Mouse (Mus musculus) embryonic facial prominence, embryonic 11.5 days (tissue): ENCODE data around the gene Mmp28. TPM values are rescaled to one million over a fixed set of nuclear protein-coding genes. Genes with fewer than 3 reads are reported as not detected.
A peak's percentile ranks its signal among the peaks of the same experiment; 100 is the strongest.

Experiments used
- ATAC-seq: fragments of 200-750 bp; cut with Nextera tagmentation; replicated peaks from 2 replicates; pipeline ENCODE4 v1.8.0; 2017; ENCODE audit warnings: low read depth; ENCODE audit not compliant: insufficient number of reproducible peaks, low FRiP score, low TSS enrichment
- DNase-seq: peaks from one replicate; pipeline ENCODE4 v3.0.0-alpha.2; 2015; ENCODE audit warnings: low spot score
- H3K27ac ChIP-seq: fragments of 300-500 bp; sonication (generic); replicated peaks from 2 replicates; pipeline ENCODE4 v1.5.1; 2014; ENCODE audit warnings: mild to moderate bottlenecking, low read depth, low read length, control low read depth
- H3K27me3 ChIP-seq: fragments of 300-500 bp; sonication (generic); 2 replicates; pipeline ENCODE4 v1.6.1; 2014; ENCODE audit warnings: mild to moderate bottlenecking, low read length, moderate library complexity, mixed read lengths; ENCODE audit not compliant: control insufficient read depth, insufficient read depth
- H3K36me3 ChIP-seq: fragments of 300-500 bp; sonication (generic); replicated peaks from 2 replicates; pipeline ENCODE4 v1.6.1; 2014; ENCODE audit warnings: low read depth, mild to moderate bottlenecking, low read length, moderate library complexity, mixed read lengths; ENCODE audit not compliant: control insufficient read depth, insufficient read depth
- H3K4me1 ChIP-seq: fragments of 300-500 bp; sonication (generic); 2 replicates; pipeline ENCODE4 v1.6.1; 2014; ENCODE audit warnings: low read length, mixed read lengths; ENCODE audit not compliant: control insufficient read depth, insufficient read depth
- H3K4me2 ChIP-seq: fragments of 300-500 bp; sonication (generic); 2 replicates; pipeline ENCODE4 v1.6.1; 2014; ENCODE audit warnings: low read depth, mild to moderate bottlenecking, control low read depth, low read length, moderate library complexity
- H3K4me3 ChIP-seq: fragments of 300-500 bp; sonication (generic); 2 replicates; pipeline ENCODE4 v1.5.1; 2014; ENCODE audit warnings: low read depth, low read length, control low read depth
- H3K9ac ChIP-seq: fragments of 300-500 bp; sonication (generic); replicated peaks from 2 replicates; pipeline ENCODE4 v1.6.1; 2014; ENCODE audit warnings: mild to moderate bottlenecking, control low read depth, low read length
- H3K9me3 ChIP-seq: fragments of 300-500 bp; sonication (generic); replicated peaks from 2 replicates; pipeline ENCODE4 v1.6.1; 2016; ENCODE audit warnings: mild to moderate bottlenecking, low read length, inconsistent platforms, mixed read lengths; ENCODE audit not compliant: control insufficient read depth
- WGBS: fragments of 180-500 bp; shearing (Covaris S2); extraction: QIAGEN DNeasy Blood & Tissue Kit; methylation state at CpG from one replicate; pipeline ENCODE4 v1.1.7; 2014; 5-methylcytosine and 5-hydroxymethylcytosine counted together
- polyA plus RNA-seq: library from polyadenylated mRNA; unstranded; fragments of >200 nt; fragmentation: Nextera tagmentation; extraction: Ambion mirVana; gene quantifications from 2 replicates; pipeline ENCODE4 v1.2.1, GENCODE M21; 2014

The Mmp28 gene
- polyA plus RNA-seq, 1 experiment from 2014 or later = 3.2 TPM

DNA sequence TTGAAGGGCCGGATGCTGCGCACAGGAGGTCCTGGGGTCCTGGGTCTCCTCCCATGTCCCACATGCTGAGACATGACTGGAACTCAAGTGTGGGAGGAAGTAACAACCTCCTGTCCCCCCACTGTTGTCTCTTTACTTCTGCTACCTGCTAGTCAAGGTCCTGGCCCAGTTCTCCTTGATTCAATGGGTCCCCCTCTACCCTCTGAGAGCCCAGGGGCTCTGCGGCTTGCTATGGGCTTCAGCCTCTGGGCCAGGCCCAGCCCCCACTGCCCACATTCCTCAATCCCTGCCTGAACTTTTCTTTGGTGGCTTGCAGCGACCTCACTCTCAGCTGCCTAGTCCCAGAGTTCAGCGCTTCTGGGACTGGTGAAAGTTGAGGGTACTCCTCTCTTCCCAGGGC, 33.5 kb downstream of the Mmp28 start, which contains the start of gene Gas2l2:
TSS of gene Gas2l2 (minus strand) at position 101 of the 400 bp plus-strand sequence.
- Histone ChIP-seq H3K9me3 (no peaks in the 10 kb centered on the region), H3K27me3 (no peaks in the 10 kb centered on the region; the same call in 1 of the 2 replicates), H3K4me1 (no peaks in the 10 kb centered on the region), H3K27ac (no peak within 1 kb of the TSS), H3K4me2 (no peak within 1 kb of the TSS), H3K36me3 (no peaks in the 10 kb centered on the region), H3K9ac (no peak within 1 kb of the TSS), H3K4me3 (no peak within 1 kb of the TSS)
- no peak for ATAC-seq
- DNase-seq = no peak
- WGBS = 52% methylated on average over 5 of the region's 5 CpGs

DNA sequence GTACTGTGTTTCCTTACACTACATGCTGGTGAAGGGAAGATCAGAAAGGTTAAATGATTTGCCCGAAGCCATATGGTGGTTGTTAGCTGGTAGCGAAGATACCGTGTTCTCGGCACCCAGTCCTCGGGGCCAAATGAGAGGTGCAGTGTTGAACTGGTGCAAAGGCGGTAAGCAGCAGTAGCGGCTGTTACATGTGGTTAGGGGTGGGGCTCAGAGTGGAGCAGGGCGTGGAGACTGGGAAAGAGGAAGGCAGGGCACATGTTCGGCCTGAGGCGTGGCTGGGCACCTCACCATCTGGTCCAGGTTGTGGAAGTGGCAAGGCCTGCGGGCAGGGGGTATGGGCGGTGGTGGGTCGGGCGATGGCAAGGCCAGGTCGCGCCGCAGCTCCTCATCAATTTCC, 35.9 kb downstream of the Mmp28 start:
- WGBS = 33% methylated on average over 17 of the region's 17 CpGs
- no peak for DNase-seq
- Histone ChIP-seq H3K4me3 (no peak overlapping the region), H3K9ac (no peak overlapping the region), H3K27me3 (no peaks in the 10 kb centered on the region; the same call in 1 of the 2 replicates), H3K4me1 (no peaks in the 10 kb centered on the region), H3K4me2 (no peak overlapping the region), H3K9me3 (no peaks in the 10 kb centered on the region), H3K36me3 (no peaks in the 10 kb centered on the region), H3K27ac (no peak overlapping the region)
- no peak for ATAC-seq

DNA sequence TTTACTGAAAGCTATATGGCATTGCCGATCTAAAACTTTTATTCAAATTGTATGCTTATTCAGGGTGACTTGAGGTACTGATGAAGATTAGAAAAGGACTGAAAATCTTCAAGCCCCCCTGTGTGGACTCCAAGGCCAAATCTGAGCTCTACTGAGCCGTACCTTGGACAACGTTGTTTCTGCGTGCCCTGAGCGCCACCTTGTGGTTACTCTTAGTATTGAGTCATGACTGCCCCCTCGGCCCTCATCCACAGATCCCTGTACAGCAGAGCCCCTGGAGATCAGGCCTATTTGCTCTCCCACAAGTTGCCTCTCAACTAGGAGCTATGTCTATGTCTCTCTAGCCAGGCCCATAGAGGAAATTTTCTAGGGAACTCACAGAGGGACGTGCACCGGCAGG, 38.2 kb downstream of the Mmp28 start:
- no peaks in the 10 kb centered on the region for H3K36me3 ChIP-seq
- no peak overlapping the region for H3K4me3 ChIP-seq
- peaks cover 6% of the 10 kb centered on the region for H3K27me3 ChIP-seq
- H3K9ac ChIP-seq = no peak overlapping the region
- ATAC-seq (no peak; the same call in 1 of the 2 replicates), DNase-seq (peak; percentile 84)
- 9% methylated on average over 8 of the region's 8 CpGs for WGBS
- H3K4me2 ChIP-seq = no peak overlapping the region
- H3K9me3 ChIP-seq = no peaks in the 10 kb centered on the region
- H3K27ac ChIP-seq = no peak overlapping the region
- no peaks in the 10 kb centered on the region for H3K4me1 ChIP-seq

DNA sequence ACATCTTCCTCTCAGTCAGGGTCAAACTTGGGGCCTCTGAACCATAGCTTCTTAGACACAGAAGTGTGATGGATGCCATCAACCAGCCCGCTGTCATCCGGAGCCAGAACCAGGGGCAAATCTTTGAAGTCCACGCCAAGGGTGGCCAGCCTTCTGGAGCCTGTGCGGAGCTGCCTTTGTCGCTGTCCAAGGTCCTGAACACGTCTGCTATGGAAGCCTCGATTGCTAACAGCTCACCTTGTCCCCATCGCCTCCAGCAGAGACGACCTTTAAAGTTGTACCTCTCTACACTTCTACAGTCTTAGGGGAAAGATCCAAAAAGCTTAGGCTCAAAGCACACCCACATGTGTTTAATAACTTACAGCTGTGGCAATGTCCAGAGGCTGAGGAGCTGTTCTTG, 41.6 kb downstream of the Mmp28 start:
- no peak overlapping the region for H3K4me3 ChIP-seq
- no peak overlapping the region for H3K27ac ChIP-seq
- peaks cover 3% of the 10 kb centered on the region; the same call in 1 of the 2 replicates for H3K4me1 ChIP-seq
- H3K9ac ChIP-seq = no peak overlapping the region
- no peaks in the 10 kb centered on the region for H3K9me3 ChIP-seq
- no peaks in the 10 kb centered on the region for H3K36me3 ChIP-seq
- ATAC-seq (no peak), DNase-seq (peak; percentile 88)
- H3K27me3 ChIP-seq = peaks cover 23% of the 10 kb centered on the region
- H3K4me2 ChIP-seq = no peak overlapping the region
- WGBS = 1% methylated on average over 9 of the region's 9 CpGs

DNA sequence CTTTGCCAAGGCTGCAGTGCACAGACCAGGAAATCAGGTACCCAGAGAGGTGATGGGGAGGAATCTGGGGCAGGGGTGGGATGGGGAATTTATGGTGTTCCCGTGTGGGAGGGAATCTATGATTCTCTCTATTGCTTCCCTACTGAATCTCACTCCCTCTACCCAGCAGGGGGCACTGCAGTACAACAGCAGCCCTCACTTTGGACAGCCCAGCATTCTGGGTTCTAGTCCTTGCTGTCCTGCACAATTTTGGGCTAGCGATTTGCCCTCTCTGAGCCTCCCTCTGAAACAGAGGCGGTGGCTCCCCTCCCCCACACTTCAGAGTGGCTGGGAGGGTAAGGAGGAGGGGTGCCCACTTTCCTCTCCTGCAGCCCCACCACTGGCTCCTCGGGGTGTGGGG, 42.5 kb downstream of the Mmp28 start:
- DNase-seq (peak; percentile 33), ATAC-seq (no peak)
- H3K4me1 ChIP-seq = peaks cover 3% of the 10 kb centered on the region; the same call in 1 of the 2 replicates
- H3K9ac ChIP-seq = no peak overlapping the region
- H3K36me3 ChIP-seq = no peaks in the 10 kb centered on the region
- H3K27me3 ChIP-seq = peaks cover 23% of the 10 kb centered on the region
- H3K9me3 ChIP-seq = no peaks in the 10 kb centered on the region
- WGBS = 31% methylated on average over 4 of the region's 4 CpGs
- no peak overlapping the region for H3K4me2 ChIP-seq
- H3K27ac ChIP-seq = no peak overlapping the region
- H3K4me3 ChIP-seq = no peak overlapping the region

DNA sequence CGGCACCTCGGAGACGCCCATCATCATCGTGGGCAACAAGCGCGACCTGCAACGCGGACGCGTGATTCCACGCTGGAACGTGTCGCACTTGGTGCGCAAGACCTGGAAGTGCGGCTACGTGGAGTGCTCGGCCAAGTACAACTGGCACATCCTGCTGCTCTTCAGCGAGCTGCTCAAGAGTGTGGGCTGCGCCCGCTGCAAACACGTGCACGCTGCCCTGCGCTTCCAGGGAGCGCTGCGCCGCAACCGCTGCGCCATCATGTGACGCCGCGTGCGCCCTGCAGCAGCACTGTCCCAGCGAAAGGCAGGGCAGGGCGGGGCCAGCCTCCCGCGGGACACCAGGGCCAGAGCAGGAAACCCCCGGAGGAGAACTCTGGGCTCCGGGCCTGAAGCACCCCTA, 44.3 kb downstream of the Mmp28 start:
- no peaks in the 10 kb centered on the region for H3K9me3 ChIP-seq
- H3K4me2 ChIP-seq = peak overlapping the region; percentile 19
- WGBS = 6% methylated on average over 38 of the region's 38 CpGs
- H3K9ac ChIP-seq = no peak overlapping the region
- H3K27me3 ChIP-seq = peaks cover 23% of the 10 kb centered on the region
- DNase-seq = peak; percentile 37
- peaks cover 3% of the 10 kb centered on the region; the same call in 1 of the 2 replicates for H3K4me1 ChIP-seq
- no peak for ATAC-seq
- no peak overlapping the region; the same call in 1 of the 2 replicates for H3K4me3 ChIP-seq
- no peak overlapping the region for H3K27ac ChIP-seq
- H3K36me3 ChIP-seq = no peaks in the 10 kb centered on the region

DNA sequence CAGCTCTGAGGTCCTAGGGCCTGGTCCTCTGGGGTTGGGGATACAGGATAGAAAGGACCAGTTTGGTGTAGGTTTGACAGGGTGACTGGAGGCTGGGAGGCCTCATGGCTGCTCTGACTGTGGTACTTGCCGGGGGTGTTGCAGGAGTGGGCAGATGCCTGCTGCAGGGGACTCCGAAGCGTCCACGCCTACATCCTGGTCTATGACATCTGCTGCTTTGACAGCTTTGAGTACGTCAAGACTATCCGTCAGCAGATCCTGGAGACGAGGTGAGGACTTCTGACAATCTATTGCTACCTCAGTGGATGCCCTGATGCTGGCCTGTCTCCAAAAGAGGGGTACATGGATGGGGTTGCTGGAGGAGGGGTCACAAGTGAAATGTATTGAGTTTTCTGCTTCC, 45.2 kb downstream of the Mmp28 start:
- no peaks in the 10 kb centered on the region for H3K9me3 ChIP-seq
- no peaks in the 10 kb centered on the region for H3K36me3 ChIP-seq
- H3K4me1 ChIP-seq = peaks cover 3% of the 10 kb centered on the region; the same call in 1 of the 2 replicates
- no peak overlapping the region for H3K27ac ChIP-seq
- H3K4me3 ChIP-seq = no peak overlapping the region
- peaks cover 23% of the 10 kb centered on the region for H3K27me3 ChIP-seq
- no peak overlapping the region for H3K9ac ChIP-seq
- ATAC-seq (no peak), DNase-seq (no peak)
- 82% methylated on average over 7 of the region's 7 CpGs for WGBS
- no peak overlapping the region for H3K4me2 ChIP-seq

DNA sequence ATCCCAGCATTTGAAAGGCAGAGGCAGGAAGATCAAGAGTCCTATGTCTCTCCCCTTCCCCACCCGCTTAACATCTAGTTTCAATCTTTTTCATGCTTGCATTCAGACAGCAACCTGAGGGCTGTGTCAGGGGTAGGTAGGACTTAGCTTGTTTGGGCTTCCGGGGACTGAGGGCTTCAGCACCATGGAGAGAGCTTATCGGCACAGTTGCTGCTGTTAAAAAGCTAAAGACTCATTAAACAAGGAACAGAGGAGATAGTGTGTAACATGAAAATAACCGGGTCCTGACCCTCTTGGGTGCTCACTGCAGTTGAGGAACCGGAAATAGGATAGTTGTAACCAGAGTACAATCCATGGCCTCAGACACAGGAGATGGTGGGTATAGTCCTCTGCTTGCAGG, 45.8 kb downstream of the Mmp28 start:
- H3K4me1 ChIP-seq = peaks cover 3% of the 10 kb centered on the region; the same call in 1 of the 2 replicates
- DNase-seq = peak; percentile 86
- WGBS = 7% methylated on average over 5 of the region's 5 CpGs
- H3K36me3 ChIP-seq = no peaks in the 10 kb centered on the region
- no peak overlapping the region for H3K4me2 ChIP-seq
- H3K27me3 ChIP-seq = peaks cover 23% of the 10 kb centered on the region
- no peak overlapping the region for H3K9ac ChIP-seq
- H3K27ac ChIP-seq = no peak overlapping the region
- ATAC-seq = no peak
- no peak overlapping the region for H3K4me3 ChIP-seq
- no peaks in the 10 kb centered on the region for H3K9me3 ChIP-seq
